Mouse (Mus musculus): ENCODE measurements around the gene Rhobtb3.

DNA sequence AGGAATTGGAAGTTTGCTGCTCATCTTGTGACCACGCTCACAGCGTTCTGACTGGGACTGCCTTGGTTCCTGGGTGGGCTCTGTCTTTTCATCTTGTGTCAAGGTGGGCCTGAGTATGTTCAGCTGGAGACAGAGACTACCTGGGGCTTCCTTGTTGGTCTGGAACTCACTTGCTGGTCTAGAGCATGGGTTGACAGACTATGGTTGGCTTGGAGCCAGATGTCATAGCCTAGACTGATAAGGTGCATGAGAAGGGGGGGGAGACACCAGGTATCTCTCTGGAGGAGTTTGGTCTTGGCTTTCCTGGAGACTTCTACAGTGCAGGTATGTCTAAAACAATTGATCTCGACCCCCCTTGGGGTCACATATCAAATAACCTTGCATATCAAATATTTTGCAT is 90.6 kb downstream of the Rhobtb3 start:
- TF ChIP-seq GATA1 (IDR thresholded peaks at IDR 0.05; ENCODE audit: low read length), result no peak
- no peak for TF ChIP-seq TAL1 (IDR thresholded peaks at IDR 0.05; ENCODE audit: low read length)

All from erythroblast, embryonic 14.5 days (primary cell).